ENCODE assay signal across 14 mouse cellular contexts in genomic region chrX:102163529-102163928, GRCm38 (mm10). TPM values are rescaled to one million over a fixed set of nuclear protein-coding genes. Genes with fewer than 3 reads are reported as not detected.
DNase-seq lines count a peak whose midpoint lies in the region; ATAC-seq and TF ChIP-seq lines count a peak whose summit lies in the region.
"Had no signal": no experiment of that assay in that cellular context is flagged by ENCODE, and none has a peak within 500 bp of the region (broad histone marks: within the 10 kb centered on the region; RNA-seq: fewer than 3 reads in every experiment).

No protein-coding gene starts in this region.

- WGBS in heart, embryonic 11.5 days (ENCODE audit: insufficient replicate concordance), result 89% methylated on average over 4 of the region's 4 CpGs
- 66% methylated on average over 4 of the region's 4 CpGs for WGBS in liver, postnatal 0 days (ENCODE audit: insufficient replicate concordance)

- intact Hi-C loops in heart, postnatal 14 days (cut with DNase I), result no loop called here

- H3K9me3 ChIP-seq in heart, embryonic 11.5 days (replicated peaks; ENCODE audit: control insufficient read depth, low read length), result no peaks in the 10 kb centered on the region
- no peaks in the 10 kb centered on the region for H3K9me3 ChIP-seq in liver, postnatal 0 days (ENCODE audit: low read length)

- TF ChIP-seq CTCF in liver, postnatal 0 days (IDR thresholded peaks at IDR 0.05; ENCODE audit: low read depth), result no peak

- no peak overlapping the region for H3K4me2 ChIP-seq in heart, embryonic 11.5 days
- no peak overlapping the region for H3K4me2 ChIP-seq in liver, postnatal 0 days (ENCODE audit: low read depth, low read length)

- no peak overlapping the region for H3K4me3 ChIP-seq in heart, embryonic 11.5 days (ENCODE audit: low read depth, low read length)
- H3K4me3 ChIP-seq in liver, postnatal 0 days (ENCODE audit: low read depth, low read length), result no peak overlapping the region

- no peak for TF ChIP-seq EP300 in liver, postnatal 0 days (IDR thresholded peaks at IDR 0.05; ENCODE audit: low read depth)

- no peak overlapping the region for H3K9ac ChIP-seq in heart, embryonic 11.5 days (ENCODE audit: low read depth, low read length)
- no peak overlapping the region for H3K9ac ChIP-seq in liver, postnatal 0 days (replicated peaks)

- peak; percentile 8 to 13 for DNase-seq in heart, postnatal 14 days
- DNase-seq in MN1 (ENCODE audit: low spot score), result peak; percentile 32
- peak; percentile 61 for DNase-seq in adrenal gland, postnatal 10 days
- DNase-seq in gastrocnemius, postnatal 25 days, result peak; percentile 35
- DNase-seq in frontal cortex, postnatal 25 days (ENCODE audit: low spot score in 2 of 2), result no peak
- no peak for DNase-seq in liver, postnatal 0 days
- no peak for DNase-seq in kidney, adult 11 months
- DNase-seq: cerebellum, adult 8-10 months; embryo, embryonic 11 days; layer of hippocampus, postnatal 36 days; retina, postnatal 1 day; thymus, postnatal 25 days had no signal

- no peaks in the 10 kb centered on the region for H3K36me3 ChIP-seq in heart, embryonic 11.5 days (ENCODE audit: control insufficient read depth, insufficient read depth, low read length)
- no peaks in the 10 kb centered on the region for H3K36me3 ChIP-seq in liver, postnatal 0 days (replicated peaks; ENCODE audit: insufficient read depth, low read length)

- no peak overlapping the region for H3K27ac ChIP-seq in heart, embryonic 11.5 days (ENCODE audit: low read depth, low read length)
- H3K27ac ChIP-seq in liver, postnatal 0 days (ENCODE audit: low read depth), result no peak overlapping the region

- no peak for ATAC-seq in heart, embryonic 11.5 days (replicated peaks; ENCODE audit: insufficient number of reproducible peaks, low FRiP score, low TSS enrichment)
- ATAC-seq in liver, postnatal 0 days, result no peak
- ATAC-seq: intestine, embryonic 16.5 days had no signal

- H3K27me3 ChIP-seq in heart, embryonic 11.5 days (ENCODE audit: control insufficient read depth, insufficient read depth, low read length), result no peaks in the 10 kb centered on the region
- 0 out of 2 replicates have a peak, but pooled peaks cover 6% of the 10 kb centered on the region for H3K27me3 ChIP-seq in liver, postnatal 0 days (ENCODE audit: insufficient read depth, low read length)

- no peaks in the 10 kb centered on the region for H3K4me1 ChIP-seq in heart, embryonic 11.5 days (ENCODE audit: control insufficient read depth, insufficient read depth, low read length)
- H3K4me1 ChIP-seq in liver, postnatal 0 days (ENCODE audit: insufficient read depth), result no peaks in the 10 kb centered on the region

RNA-seq across cellular contexts. Expression of gene Ercc6l, which starts 6.6 kb away (rescaled TPM):
- 1 to 10 TPM in 1 of 2 experiments, under 1 TPM in 1; 0.74 to 1.4 TPM for total RNA-seq in heart, postnatal 14 days (2021)
- 9.8 and 13.3 TPM in 2 replicates for polyA plus RNA-seq in heart, embryonic 11.5 days (2014; fragmentation: Nextera tagmentation; extraction: Ambion mirVana)
- total RNA-seq in adrenal gland, postnatal 10 days (2021), result 1 to 10 TPM; 2.4 to 3.1 TPM
- under 1 TPM; 0.18 to 0.29 TPM for total RNA-seq in gastrocnemius, postnatal 25 days (2021)
- 2.5 and 3.2 TPM in 2 replicates for polyA plus RNA-seq in liver, postnatal 0 days (2015; fragmentation: Nextera tagmentation; extraction: Ambion mirVana)

RNA-seq across cellular contexts. Expression of gene Rps4x, which starts 25.7 kb away (rescaled TPM):
- 100 to 1,000 TPM; 608 to 817 TPM for total RNA-seq in heart, postnatal 14 days (2021)
- 515 and 606 TPM in 2 replicates for polyA plus RNA-seq in heart, embryonic 11.5 days (2014; fragmentation: Nextera tagmentation; extraction: Ambion mirVana)
- 1,000 to 10,000 TPM; 1,082 to 1,181 TPM for total RNA-seq in adrenal gland, postnatal 10 days (2021)
- total RNA-seq in gastrocnemius, postnatal 25 days (2021), result 100 to 1,000 TPM; 435 to 498 TPM
- 413 and 415 TPM in 2 replicates for polyA plus RNA-seq in liver, postnatal 0 days (2015; fragmentation: Nextera tagmentation; extraction: Ambion mirVana)

RNA-seq across cellular contexts. Expression of gene Pin4, which starts 44.3 kb away (rescaled TPM):
- 10 to 100 TPM; 15.3 to 28.4 TPM for total RNA-seq in heart, postnatal 14 days (2021)
- 50.9 and 54.2 TPM in 2 replicates for polyA plus RNA-seq in heart, embryonic 11.5 days (2014; fragmentation: Nextera tagmentation; extraction: Ambion mirVana)
- 10 to 100 TPM; 48.1 to 51.6 TPM for total RNA-seq in adrenal gland, postnatal 10 days (2021)
- total RNA-seq in gastrocnemius, postnatal 25 days (2021), result 10 to 100 TPM; 21.9 to 27.7 TPM
- 37.4 and 40.5 TPM in 2 replicates for polyA plus RNA-seq in liver, postnatal 0 days (2015; fragmentation: Nextera tagmentation; extraction: Ambion mirVana)

Comparison
In these comparisons a context has a peak if more than half of its experiments do, and no peak if none do; other contexts are left out.
1. DNase-seq: peak in heart, postnatal 14 days (2 of 2), MN1 (single experiment), adrenal gland, postnatal 10 days (single experiment) and gastrocnemius, postnatal 25 days (single experiment); none in frontal cortex, postnatal 25 days (0 of 2), liver, postnatal 0 days (single experiment) and kidney, adult 11 months (single experiment).